Mouse (Mus musculus): ENCODE measurements around the gene Rtkn. TPM values are rescaled to one million over a fixed set of nuclear protein-coding genes. Genes with fewer than 3 reads are reported as not detected.

Rtkn gene
- total RNA-seq, 1 experiment from 2014 or later = 1.0 TPM

Other genes with a start within 250 kb of the Rtkn start
- gene Sema4f, start 195.7 kb upstream of the Rtkn start, total RNA-seq (2017) = not detected in 3 replicates
- 1.8 TPM in 1 of 3 replicates, not detected in the others for gene M1ap, start 188.6 kb upstream of the Rtkn start, total RNA-seq (2017)
- 36.6 to 44.9 TPM (median 43.6 TPM) in 3 replicates for gene Dok1, start 102.0 kb upstream of the Rtkn start, total RNA-seq (2017)
- gene Loxl3, start 101.3 kb upstream of the Rtkn start, total RNA-seq (2017) = 2.3 to 10.2 TPM (median 4.2 TPM) in 3 replicates
- 187 to 238 TPM (median 209 TPM) in 3 replicates for gene Aup1, start 80.9 kb upstream of the Rtkn start, total RNA-seq (2017)
- gene Htra2, start 80.2 kb upstream of the Rtkn start, total RNA-seq (2017) = 81.4 to 125 TPM (median 105 TPM) in 3 replicates
- gene Dqx1, start 77.6 kb upstream of the Rtkn start, total RNA-seq (2017) = 0.21 to 3.8 TPM (median 2.6 TPM) in 3 replicates
- gene Tlx2, start 65.2 kb upstream of the Rtkn start, total RNA-seq (2017) = not detected in 3 replicates
- 2.0 to 13.5 TPM (median 6.9 TPM) in 3 replicates for gene Pcgf1, start 57.6 kb upstream of the Rtkn start, total RNA-seq (2017)
- not detected in 3 replicates for gene Lbx2, start 49.1 kb upstream of the Rtkn start, total RNA-seq (2017)
- 0.48 to 12.5 TPM (median 1.5 TPM) in 3 replicates for gene Ccdc142, start 33.9 kb upstream of the Rtkn start, total RNA-seq (2017)
- 2.5 to 5.5 TPM (median 2.6 TPM) in 3 replicates for gene Gm42688, start 33.8 kb upstream of the Rtkn start, total RNA-seq (2017)
- 4.4 to 38.2 TPM (median 19.3 TPM) in 3 replicates for gene Mrpl53, start 26.4 kb upstream of the Rtkn start, total RNA-seq (2017)
- 24.8 to 42.1 TPM (median 28.8 TPM) in 3 replicates for gene Mogs, start 20.0 kb upstream of the Rtkn start, total RNA-seq (2017)
- 45.0 to 60.1 TPM (median 53.4 TPM) in 3 replicates for gene Wbp1, start 13.9 kb upstream of the Rtkn start, total RNA-seq (2017)
- 25.0 to 53.9 TPM (median 41.3 TPM) in 3 replicates for gene Ino80b, start 10.0 kb upstream of the Rtkn start, total RNA-seq (2017)
- 0.11 to 0.29 TPM in 2 of 3 replicates, not detected in the other for gene Wdr54, start 20.9 kb downstream of the Rtkn start, total RNA-seq (2017)
- 0.48 TPM in 1 of 3 replicates, not detected in the others for gene 1700003E16Rik, start 20.9 kb downstream of the Rtkn start, total RNA-seq (2017)
- gene Dctn1, start 30.5 kb downstream of the Rtkn start, total RNA-seq (2017) = 39.1 to 65.9 TPM (median 51.0 TPM) in 3 replicates
- gene Slc4a5, start 84.4 kb downstream of the Rtkn start, total RNA-seq (2017) = not detected in 3 replicates
- gene Mthfd2, start 190.4 kb downstream of the Rtkn start, total RNA-seq (2017) = 25.6 to 40.2 TPM (median 28.5 TPM) in 3 replicates
- 300 to 314 TPM (median 304 TPM) in 3 replicates for gene Mob1a, start 190.6 kb downstream of the Rtkn start, total RNA-seq (2017)
- 13.0 to 48.5 TPM (median 38.5 TPM) in 3 replicates for gene Bola3, start 213.7 kb downstream of the Rtkn start, total RNA-seq (2017)